Comparison of ENCODE assay signal across 8 mouse cellular contexts in genomic region chr11:76666002-76666649, GRCm38 (mm10). TPM values are rescaled to one million over a fixed set of nuclear protein-coding genes. Genes with fewer than 3 reads are reported as not detected.
DNase-seq lines count a peak whose midpoint lies in the region; ATAC-seq lines count a peak whose summit lies in the region.

No protein-coding gene starts in this region.

- DNase-seq in heart, embryonic 10.5 days (ENCODE audit: low spot score) = no peak
- DNase-seq in heart, adult 11 months = no peak
- peak; percentile 25 for DNase-seq in ES-CJ7 (ENCODE audit: low read depth, low spot score)
- DNase-seq in forebrain, embryonic 10.5 days (ENCODE audit: extremely low spot score, low spot score) = no peak
- no peak for DNase-seq in natural killer cell, adult 2 months (ENCODE audit: low spot score in 2 of 2)
- DNase-seq in ovary, postnatal 10 days (ENCODE audit: low spot score) = no peak
- no peak for DNase-seq in testis, postnatal 10 days (ENCODE audit: low spot score)

- H3K9ac ChIP-seq in limb, embryonic 12.5 days (replicated peaks) = peak overlapping the region; percentile 46; the same call in 1 of the 2 replicates

- 8% methylated on average over 35 of the region's 35 CpGs for WGBS in heart, embryonic 10.5 days
- WGBS in forebrain, embryonic 10.5 days = 7% methylated on average over 35 of the region's 35 CpGs
- WGBS in limb, embryonic 12.5 days = 7% methylated on average over 35 of the region's 35 CpGs

- peaks cover 8% of the 10 kb centered on the region; the same call in 1 of the 2 replicates for H3K4me1 ChIP-seq in heart, embryonic 10.5 days
- H3K4me1 ChIP-seq in forebrain, embryonic 10.5 days = peaks cover 23% of the 10 kb centered on the region
- peaks cover 17% of the 10 kb centered on the region for H3K4me1 ChIP-seq in limb, embryonic 12.5 days (replicated peaks)

- H3K4me2 ChIP-seq in limb, embryonic 12.5 days = peak overlapping the region; percentile 72

- peaks cover 82% of the 10 kb centered on the region for H3K27me3 ChIP-seq in heart, embryonic 10.5 days (ENCODE audit: insufficient read depth, poor library complexity, severe bottlenecking)
- H3K27me3 ChIP-seq in forebrain, embryonic 10.5 days (ENCODE audit: poor library complexity, severe bottlenecking) = peaks cover 79% of the 10 kb centered on the region
- H3K27me3 ChIP-seq in limb, embryonic 12.5 days = peaks cover 67% of the 10 kb centered on the region

- H3K4me3 ChIP-seq in heart, embryonic 10.5 days = peak overlapping the region; percentile 54
- H3K4me3 ChIP-seq in forebrain, embryonic 10.5 days = peak overlapping the region; percentile 44
- peak overlapping the region; percentile 43 for H3K4me3 ChIP-seq in limb, embryonic 12.5 days (replicated peaks)

- H3K36me3 ChIP-seq in heart, embryonic 10.5 days = no peaks in the 10 kb centered on the region
- no peaks in the 10 kb centered on the region for H3K36me3 ChIP-seq in forebrain, embryonic 10.5 days (replicated peaks)
- no peaks in the 10 kb centered on the region for H3K36me3 ChIP-seq in limb, embryonic 12.5 days

- ATAC-seq in limb, embryonic 12.5 days (ENCODE audit: insufficient number of reproducible peaks, insufficient read depth, low FRiP score, low TSS enrichment, low read depth) = no peak

- no peak overlapping the region for H3K27ac ChIP-seq in heart, embryonic 10.5 days
- no peak overlapping the region for H3K27ac ChIP-seq in forebrain, embryonic 10.5 days
- H3K27ac ChIP-seq in limb, embryonic 12.5 days = no peak overlapping the region

- H3K9me3 ChIP-seq in heart, embryonic 10.5 days = no peaks in the 10 kb centered on the region
- H3K9me3 ChIP-seq in forebrain, embryonic 10.5 days = no peaks in the 10 kb centered on the region
- H3K9me3 ChIP-seq in limb, embryonic 12.5 days = no peaks in the 10 kb centered on the region

RNA-seq across cellular contexts. Expression of gene Bhlha9, which starts 6.1 kb away (rescaled TPM):
- 0.31 and 2.1 TPM in 2 replicates for polyA plus RNA-seq in heart, embryonic 10.5 days (2016; fragmentation: Nextera tagmentation; extraction: Ambion mirVana)
- not detected in 2 replicates for polyA plus RNA-seq in forebrain, embryonic 10.5 days (2016; fragmentation: Nextera tagmentation; extraction: Ambion mirVana)
- polyA plus RNA-seq in limb, embryonic 12.5 days (2016; fragmentation: Nextera tagmentation; extraction: Ambion mirVana) = 8.8 and 9.6 TPM in 2 replicates

RNA-seq across cellular contexts. Expression of gene Trarg1, which starts 13.5 kb away (rescaled TPM):
- polyA plus RNA-seq in heart, embryonic 10.5 days (2016; fragmentation: Nextera tagmentation; extraction: Ambion mirVana) = 0.04 TPM in 1 of 2 replicates, not detected in the other
- polyA plus RNA-seq in forebrain, embryonic 10.5 days (2016; fragmentation: Nextera tagmentation; extraction: Ambion mirVana) = 0.05 and 0.15 TPM in 2 replicates
- 0.17 and 0.18 TPM in 2 replicates for polyA plus RNA-seq in limb, embryonic 12.5 days (2016; fragmentation: Nextera tagmentation; extraction: Ambion mirVana)

RNA-seq across cellular contexts. Expression of gene Abr, which starts 44.0 kb away (rescaled TPM):
- 32.8 and 33.7 TPM in 2 replicates for polyA plus RNA-seq in heart, embryonic 10.5 days (2016; fragmentation: Nextera tagmentation; extraction: Ambion mirVana)
- polyA plus RNA-seq in forebrain, embryonic 10.5 days (2016; fragmentation: Nextera tagmentation; extraction: Ambion mirVana) = 25.8 and 27.0 TPM in 2 replicates
- polyA plus RNA-seq in limb, embryonic 12.5 days (2016; fragmentation: Nextera tagmentation; extraction: Ambion mirVana) = 48.3 and 54.0 TPM in 2 replicates
